Mouse (Mus musculus) gastrocnemius, postnatal 36 days (tissue): Measurements from ENCODE around the gene Slc39a7. TPM values are rescaled to one million over a fixed set of nuclear protein-coding genes. Genes with fewer than 3 reads are reported as not detected.

Source experiments
- microRNA-seq, 2 experiments: library from miRNA; unstranded; fragments of <30 nt; microRNA quantifications; one replicate each; pipeline ENCODE4 v1.2.0; 2021
- total RNA-seq, 2 experiments: library from RNA; stranded (reverse); gene quantifications; 2 replicates each; pipeline ENCODE4 v1.2.3; 2021

Slc39a7 gene
- total RNA-seq, 2 experiments from 2014 or later, result 40.8 to 45.2 TPM

Small RNA genes lying within 50 kb of the gene (microRNA-seq; reads per million reads assigned to microRNA genes)
- 0 reads per million in 2 experiments for gene Mir219a-1
- gene Mir219c, result 0 reads per million in 2 experiments

Other genes with a start within 250 kb of the Slc39a7 start
- 10 to 100 TPM in 1 of 2 experiments, 1 to 10 TPM in 1; 8.0 to 11.7 TPM for gene Angptl4, start 249.9 kb downstream of the Slc39a7 start, total RNA-seq
- 10 to 100 TPM; 15.3 to 22.5 TPM for gene Kank3, start 221.2 kb downstream of the Slc39a7 start, total RNA-seq
- gene Rps28, start 207.1 kb downstream of the Slc39a7 start, total RNA-seq, result 100 to 1,000 TPM; 503 to 584 TPM
- gene Ndufa7, start 207.1 kb downstream of the Slc39a7 start, total RNA-seq, result 100 to 1,000 TPM; 325 to 364 TPM
- 10 to 100 TPM; 13.3 to 15.2 TPM for gene Cd320, start 188.6 kb downstream of the Slc39a7 start, total RNA-seq
- not detected for gene Gm7029, start 157.8 kb downstream of the Slc39a7 start, total RNA-seq
- gene Kifc1, start 141.0 kb downstream of the Slc39a7 start, total RNA-seq, result 1 to 10 TPM in 1 of 2 experiments, under 1 TPM in 1; 0.74 to 1.1 TPM
- gene Platr17, start 126.5 kb downstream of the Slc39a7 start, total RNA-seq, result not detected
- gene Daxx, start 122.3 kb downstream of the Slc39a7 start, total RNA-seq, result 10 to 100 TPM in 1 of 2 experiments, 1 to 10 TPM in 1; 9.3 to 11.3 TPM
- 10 to 100 TPM; 31.8 to 34.7 TPM for gene Tapbp, start 115.8 kb downstream of the Slc39a7 start, total RNA-seq
- gene Zbtb22, start 115.8 kb downstream of the Slc39a7 start, total RNA-seq, result 10 to 100 TPM; 12.6 to 16.6 TPM
- gene Rgl2, start 102.1 kb downstream of the Slc39a7 start, total RNA-seq, result 10 to 100 TPM; 26.5 to 28.3 TPM
- gene Pfdn6, start 91.3 kb downstream of the Slc39a7 start, total RNA-seq, result 10 to 100 TPM; 56.7 to 58.6 TPM
- gene Wdr46, start 91.0 kb downstream of the Slc39a7 start, total RNA-seq, result 1 to 10 TPM; 8.4 to 9.7 TPM
- 1 to 10 TPM; 1.5 to 1.6 TPM for gene B3galt4, start 80.2 kb downstream of the Slc39a7 start, total RNA-seq
- gene Vps52, start 75.9 kb downstream of the Slc39a7 start, total RNA-seq, result 10 to 100 TPM; 30.5 to 30.6 TPM
- 100 to 1,000 TPM; 282 to 369 TPM for gene Rps18, start 75.7 kb downstream of the Slc39a7 start, total RNA-seq
- 10 to 100 TPM; 25.6 to 32.9 TPM for gene H2-K1, start 31.3 kb downstream of the Slc39a7 start, total RNA-seq
- gene Ring1, start 7.0 kb downstream of the Slc39a7 start, total RNA-seq, result 10 to 100 TPM; 11.7 to 12.4 TPM
- 10 to 100 TPM; 55.5 to 64.2 TPM for gene H2-Ke6, start 3.6 kb downstream of the Slc39a7 start, total RNA-seq
- gene Rxrb, start 130 bp upstream of the Slc39a7 start, total RNA-seq, result 10 to 100 TPM; 34.5 to 35.3 TPM
- gene Col11a2, start 7.8 kb upstream of the Slc39a7 start, total RNA-seq, result 1 to 10 TPM; 9.3 to 9.6 TPM
- not detected for gene H2-Oa, start 60.7 kb upstream of the Slc39a7 start, total RNA-seq
- 1 to 10 TPM; 3.6 to 4.9 TPM for gene H2-DMa, start 87.9 kb upstream of the Slc39a7 start, total RNA-seq
- 10 to 100 TPM; 63.2 to 74.1 TPM for gene Brd2, start 91.0 kb upstream of the Slc39a7 start, total RNA-seq
- under 1 TPM; 0.35 to 0.48 TPM for gene H2-DMb2, start 111.6 kb upstream of the Slc39a7 start, total RNA-seq
- gene H2-DMb1, start 121.4 kb upstream of the Slc39a7 start, total RNA-seq, result 1 to 10 TPM in 1 of 2 experiments, under 1 TPM in 1; 0.71 to 1.2 TPM
- gene Tap1, start 155.9 kb upstream of the Slc39a7 start, total RNA-seq, result 1 to 10 TPM; 1.6 to 1.8 TPM
- 1 to 10 TPM; 1.0 to 1.9 TPM for gene Psmb9, start 156.1 kb upstream of the Slc39a7 start, total RNA-seq
- 1 to 10 TPM; 3.1 to 3.5 TPM for gene Psmb8, start 166.0 kb upstream of the Slc39a7 start, total RNA-seq
- gene Tap2, start 171.8 kb upstream of the Slc39a7 start, total RNA-seq, result 1 to 10 TPM; 4.9 to 6.1 TPM
- under 1 TPM in 1 of 2 experiments, not detected in 1; 0.27 TPM for gene H2-Ob, start 207.2 kb upstream of the Slc39a7 start, total RNA-seq
- gene H2-Ab1, start 226.0 kb upstream of the Slc39a7 start, total RNA-seq, result 1 to 10 TPM; 5.7 to 6.6 TPM